Mouse (Mus musculus): ENCODE data around the gene Zfhx3. TPM values are rescaled to one million over a fixed set of nuclear protein-coding genes. Genes with fewer than 3 reads are reported as not detected.

The Zfhx3 gene
- polyA plus RNA-seq, 2 experiments from 2014 or later: 0.23 to 0.27 TPM

- no peak for ATAC-seq
These were observed 958.8 kb downstream of the Zfhx3 start for GRCm38 (mm10) chr8:108901208-108901607.

- ATAC-seq: no peak
These were observed 961.1 kb downstream of the Zfhx3 start for GRCm38 (mm10) chr8:108903550-108903949.

GRCm38 (mm10) chr8:108904288-108904971 lies 962.0 kb downstream of the Zfhx3 start:
- ATAC-seq: peak; percentile 68

- no peak for ATAC-seq
These were observed 965.6 kb downstream of the Zfhx3 start for GRCm38 (mm10) chr8:108908066-108908465.

GRCm38 (mm10) chr8:108908540-108908939 lies 966.1 kb downstream of the Zfhx3 start:
- ATAC-seq: no peak

GRCm38 (mm10) chr8:108909035-108909434 lies 966.6 kb downstream of the Zfhx3 start:
- ATAC-seq: no peak

- no peak for ATAC-seq
These were observed 967.0 kb downstream of the Zfhx3 start for GRCm38 (mm10) chr8:108909455-108909854.

- ATAC-seq: no peak
These were observed 968.4 kb downstream of the Zfhx3 start for GRCm38 (mm10) chr8:108910843-108911242.

- peak; percentile 89 for ATAC-seq
These were observed 969.1 kb downstream of the Zfhx3 start for GRCm38 (mm10) chr8:108911511-108911910.

GRCm38 (mm10) chr8:108912998-108913397 lies 970.6 kb downstream of the Zfhx3 start:
- ATAC-seq: no peak

GRCm38 (mm10) chr8:108915425-108915824 lies 973.0 kb downstream of the Zfhx3 start:
- no peak for ATAC-seq

- ATAC-seq: no peak
These were observed 973.4 kb downstream of the Zfhx3 start for GRCm38 (mm10) chr8:108915876-108916275.

GRCm38 (mm10) chr8:108920151-108920550 lies 977.7 kb downstream of the Zfhx3 start:
- no peak for ATAC-seq

- no peak for ATAC-seq
These were observed 980.7 kb downstream of the Zfhx3 start for GRCm38 (mm10) chr8:108923161-108923560.

GRCm38 (mm10) chr8:108924526-108924925 lies 982.1 kb downstream of the Zfhx3 start:
- ATAC-seq: no peak

- no peak for ATAC-seq
These were observed 983.7 kb downstream of the Zfhx3 start for GRCm38 (mm10) chr8:108926106-108926505.

GRCm38 (mm10) chr8:108930635-108931034 lies 988.2 kb downstream of the Zfhx3 start:
- ATAC-seq: no peak

- no peak for ATAC-seq
These were observed 989.4 kb downstream of the Zfhx3 start for GRCm38 (mm10) chr8:108931837-108932236.

- ATAC-seq: no peak
These were observed 990.3 kb downstream of the Zfhx3 start for GRCm38 (mm10) chr8:108932729-108933128.

- no peak for ATAC-seq
These were observed 993.6 kb downstream of the Zfhx3 start for GRCm38 (mm10) chr8:108935834-108936694.

- no peak for ATAC-seq
These were observed 994.4 kb downstream of the Zfhx3 start for GRCm38 (mm10) chr8:108936695-108937448.

GRCm38 (mm10) chr8:108937904-108938455 lies 995.5 kb downstream of the Zfhx3 start:
- ATAC-seq: no peak

GRCm38 (mm10) chr8:108942686-108943085 lies 1000.2 kb downstream of the Zfhx3 start:
- ATAC-seq: no peak

All from CD4-positive, CD25-positive, alpha-beta regulatory T cell, adult 4 months (primary cell).